Mouse (Mus musculus): ENCODE data around the gene Gm45233. TPM values are rescaled to one million over a fixed set of nuclear protein-coding genes. Genes with fewer than 3 reads are reported as not detected.

Gm45233 gene
- polyA plus RNA-seq, 1 experiment = not detected

DNA sequence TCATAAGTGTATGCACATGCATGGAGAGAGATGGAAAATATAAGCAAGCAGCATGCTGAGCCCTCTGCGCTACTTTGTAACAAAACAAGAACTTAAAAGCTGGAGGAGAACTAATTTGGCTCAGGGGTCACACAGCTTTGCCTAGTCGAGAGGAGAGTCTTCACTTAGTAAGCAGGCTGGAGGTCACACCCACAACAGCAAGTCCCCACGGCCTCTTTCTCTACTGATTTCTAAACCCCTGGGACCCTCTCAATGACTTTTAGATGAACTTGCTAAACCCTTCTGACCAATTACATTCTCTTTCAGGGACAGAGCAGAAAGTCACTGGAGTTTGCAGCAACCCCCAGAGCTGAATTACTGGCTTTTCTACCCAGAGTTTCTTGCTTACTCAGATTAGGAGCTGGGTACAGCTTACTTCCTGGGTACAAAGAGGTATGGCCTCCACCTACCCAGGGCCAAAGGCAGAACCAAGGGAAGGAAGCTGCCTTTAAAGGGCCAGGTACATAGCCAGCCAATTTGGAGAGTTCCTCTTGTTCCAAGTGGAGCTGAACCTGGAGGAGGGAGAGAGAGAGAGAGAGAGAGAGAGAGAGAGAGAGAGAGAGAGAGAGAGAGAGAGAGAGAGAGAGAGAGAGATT is 19.8 kb upstream of the Gm45233 start:
- TF ChIP-seq TAL1 (IDR thresholded peaks at IDR 0.05; ENCODE audit: low read length) = no peak
- TF ChIP-seq GATA1 (IDR thresholded peaks at IDR 0.05; ENCODE audit: low read length) = no peak
- H3K27me3 ChIP-seq (ENCODE audit: control insufficient read depth) = no peaks in the 10 kb centered on the region
- no peaks in the 10 kb centered on the region for H3K9me3 ChIP-seq (ENCODE audit: control insufficient read depth, low read length)
- no peaks in the 10 kb centered on the region for H3K36me3 ChIP-seq (ENCODE audit: control insufficient read depth)
- no peaks in the 10 kb centered on the region for H3K4me1 ChIP-seq (ENCODE audit: control insufficient read depth)
- no peak overlapping the region for H3K4me3 ChIP-seq (replicated peaks)

- no peak within 1 kb of the TSS for H3K4me3 ChIP-seq (replicated peaks)
- no peaks in the 10 kb centered on the region for H3K27me3 ChIP-seq (ENCODE audit: control insufficient read depth)
- H3K9me3 ChIP-seq (ENCODE audit: control insufficient read depth, low read length) = no peaks in the 10 kb centered on the region
- no peak for TF ChIP-seq GATA1 (IDR thresholded peaks at IDR 0.05; ENCODE audit: low read length)
- TF ChIP-seq TAL1 (IDR thresholded peaks at IDR 0.05; ENCODE audit: low read length) = no peak
- H3K36me3 ChIP-seq (ENCODE audit: control insufficient read depth) = no peaks in the 10 kb centered on the region
- H3K4me1 ChIP-seq (ENCODE audit: control insufficient read depth) = no peaks in the 10 kb centered on the region
Observed at GRCm38 (mm10) chr7:43427406-43427805, 16.5 kb upstream of the Gm45233 start, which contains the start of gene Lim2. Gene Lim2, plus strand, starts transcription at chr7:43427670.

DNA sequence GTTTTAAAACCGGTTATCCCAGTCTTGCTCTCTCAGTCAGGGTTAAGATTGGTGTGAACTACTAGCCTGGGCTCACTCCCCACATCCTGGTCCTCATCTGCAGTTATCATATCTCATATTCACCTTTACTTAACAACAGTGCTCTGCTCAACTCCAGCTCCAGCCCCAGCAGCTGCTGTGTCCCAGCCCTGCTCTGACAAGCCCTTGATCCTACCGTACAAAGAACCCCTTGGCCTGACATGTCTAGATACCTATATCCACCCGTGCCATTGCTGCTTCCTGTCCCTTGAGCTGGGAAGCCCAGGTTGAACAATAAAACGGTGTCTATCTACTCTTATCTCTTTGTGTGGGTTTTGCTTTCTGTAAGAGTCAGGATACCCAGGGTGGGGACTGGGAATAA is 14.4 kb upstream of the Gm45233 start:
- Histone ChIP-seq H3K4me3 (replicated peaks) (no peak overlapping the region), H3K27me3 (ENCODE audit: control insufficient read depth) (no peaks in the 10 kb centered on the region), H3K9me3 (ENCODE audit: control insufficient read depth, low read length) (no peaks in the 10 kb centered on the region), H3K36me3 (ENCODE audit: control insufficient read depth) (no peaks in the 10 kb centered on the region), H3K4me1 (ENCODE audit: control insufficient read depth) (no peaks in the 10 kb centered on the region)
- TF ChIP-seq TAL1 (IDR thresholded peaks at IDR 0.05; ENCODE audit: low read length) (no peak), GATA1 (IDR thresholded peaks at IDR 0.05; ENCODE audit: low read length) (no peak)

DNA sequence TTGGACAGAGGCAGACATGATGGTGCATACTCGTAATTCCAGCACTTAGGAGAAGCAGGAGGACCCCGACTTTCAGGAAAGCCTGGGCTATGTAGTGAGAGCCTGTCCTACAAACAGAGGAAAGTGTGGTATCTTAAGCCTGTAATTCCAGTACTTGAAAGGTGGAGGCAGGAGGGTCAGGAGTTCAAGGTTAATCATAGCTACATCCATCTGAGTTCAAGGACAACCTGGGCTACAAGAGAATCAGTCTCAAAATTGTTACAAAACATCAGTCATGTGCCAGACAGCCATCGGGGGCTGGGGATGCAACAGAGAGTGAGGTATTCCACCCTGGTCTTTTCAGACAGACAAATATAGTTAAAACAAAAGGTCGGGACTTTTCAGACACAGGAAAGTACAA is 11.0 kb upstream of the Gm45233 start:
- H3K4me1 ChIP-seq (ENCODE audit: control insufficient read depth) = peaks cover 4% of the 10 kb centered on the region
- no peaks in the 10 kb centered on the region for H3K9me3 ChIP-seq (ENCODE audit: control insufficient read depth, low read length)
- no peaks in the 10 kb centered on the region for H3K36me3 ChIP-seq (ENCODE audit: control insufficient read depth)
- H3K4me3 ChIP-seq (replicated peaks) = no peak overlapping the region
- TF ChIP-seq GATA1 (IDR thresholded peaks at IDR 0.05; ENCODE audit: low read length) = no peak
- TF ChIP-seq TAL1 (IDR thresholded peaks at IDR 0.05; ENCODE audit: low read length) = no peak
- H3K27me3 ChIP-seq (ENCODE audit: control insufficient read depth) = no peaks in the 10 kb centered on the region

- H3K4me3 ChIP-seq (replicated peaks) = no peak overlapping the region
- H3K36me3 ChIP-seq (ENCODE audit: control insufficient read depth) = no peaks in the 10 kb centered on the region
- H3K27me3 ChIP-seq (ENCODE audit: control insufficient read depth) = no peaks in the 10 kb centered on the region
- TF ChIP-seq GATA1 (IDR thresholded peaks at IDR 0.05; ENCODE audit: low read length) = no peak
- TF ChIP-seq TAL1 (IDR thresholded peaks at IDR 0.05; ENCODE audit: low read length) = no peak
- no peaks in the 10 kb centered on the region for H3K9me3 ChIP-seq (ENCODE audit: control insufficient read depth, low read length)
- peaks cover 4% of the 10 kb centered on the region for H3K4me1 ChIP-seq (ENCODE audit: control insufficient read depth)
Observed at GRCm38 (mm10) chr7:43434676-43435075, 9.3 kb upstream of the Gm45233 start.

GRCm38 (mm10) chr7:43436341-43437255 is 7.3 kb upstream of the Gm45233 start, which contains the start of gene Nkg7:
Gene Nkg7, plus strand, starts transcription at chr7:43437073.
- Histone ChIP-seq H3K27me3 (ENCODE audit: control insufficient read depth) (no peaks in the 10 kb centered on the region), H3K9me3 (ENCODE audit: control insufficient read depth, low read length) (no peaks in the 10 kb centered on the region), H3K4me1 (ENCODE audit: control insufficient read depth) (peaks cover 4% of the 10 kb centered on the region), H3K4me3 (replicated peaks) (no peak within 1 kb of the TSS), H3K36me3 (ENCODE audit: control insufficient read depth) (no peaks in the 10 kb centered on the region)
- no peak for TF ChIP-seq GATA1 (IDR thresholded peaks at IDR 0.05; ENCODE audit: low read length)
- TF ChIP-seq TAL1 (IDR thresholded peaks at IDR 0.05; ENCODE audit: low read length) = no peak

DNA sequence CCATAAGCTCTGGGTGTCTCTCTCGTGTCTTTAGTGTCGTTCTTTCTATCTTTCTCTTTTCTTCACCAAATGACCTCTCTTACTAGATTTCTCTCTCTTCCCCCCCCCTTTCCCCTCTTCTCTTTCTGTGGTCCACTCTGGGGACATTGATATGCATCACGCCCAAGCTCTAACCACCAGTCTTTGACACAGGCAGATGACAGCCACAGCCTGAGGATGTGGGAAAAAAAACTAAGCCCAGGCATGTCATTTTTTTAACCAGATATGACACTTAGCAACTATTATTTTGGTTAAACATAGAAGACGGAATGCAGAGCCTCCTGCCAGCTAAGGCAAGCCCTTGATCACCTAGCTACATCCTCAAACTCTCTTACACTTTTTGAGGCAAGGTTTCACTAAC is 5.3 kb upstream of the Gm45233 start:
- no peak overlapping the region for H3K4me3 ChIP-seq (replicated peaks)
- no peaks in the 10 kb centered on the region for H3K36me3 ChIP-seq (ENCODE audit: control insufficient read depth)
- H3K4me1 ChIP-seq (ENCODE audit: control insufficient read depth) = peaks cover 20% of the 10 kb centered on the region
- no peak for TF ChIP-seq TAL1 (IDR thresholded peaks at IDR 0.05; ENCODE audit: low read length)
- TF ChIP-seq GATA1 (IDR thresholded peaks at IDR 0.05; ENCODE audit: low read length) = no peak
- no peaks in the 10 kb centered on the region for H3K9me3 ChIP-seq (ENCODE audit: control insufficient read depth, low read length)
- no peaks in the 10 kb centered on the region for H3K27me3 ChIP-seq (ENCODE audit: control insufficient read depth)

GRCm38 (mm10) chr7:43440482-43440881 is 3.4 kb upstream of the Gm45233 start, which contains the start of gene Cldnd2:
Gene Cldnd2, plus strand, starts transcription at chr7:43440782.
- H3K27me3 ChIP-seq (ENCODE audit: control insufficient read depth) = no peaks in the 10 kb centered on the region
- TF ChIP-seq TAL1 (IDR thresholded peaks at IDR 0.05; ENCODE audit: low read length) = no peak
- no peak for TF ChIP-seq GATA1 (IDR thresholded peaks at IDR 0.05; ENCODE audit: low read length)
- no peaks in the 10 kb centered on the region for H3K36me3 ChIP-seq (ENCODE audit: control insufficient read depth)
- H3K9me3 ChIP-seq (ENCODE audit: control insufficient read depth, low read length) = no peaks in the 10 kb centered on the region
- H3K4me1 ChIP-seq (ENCODE audit: control insufficient read depth) = peaks cover 31% of the 10 kb centered on the region
- no peak within 1 kb of the TSS for H3K4me3 ChIP-seq (replicated peaks)

DNA sequence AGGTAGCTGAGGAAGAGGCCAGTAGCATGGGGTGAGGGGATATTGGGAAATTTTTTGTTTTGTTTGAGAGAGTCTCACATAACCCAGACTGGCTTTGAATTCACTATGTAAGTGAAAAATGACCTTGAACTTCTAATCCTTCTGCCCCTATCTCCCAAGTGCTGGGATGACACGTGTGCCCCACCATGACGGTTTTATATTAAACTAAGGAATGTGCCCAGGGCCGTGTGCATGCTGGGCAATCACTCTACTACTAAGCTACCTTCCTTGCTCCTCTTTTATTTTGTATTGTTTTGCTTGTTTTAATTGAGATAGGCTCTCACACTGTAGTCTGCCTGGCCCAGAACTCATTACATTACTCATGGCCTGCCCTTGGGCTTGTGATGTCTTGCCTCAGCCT is 2.9 kb upstream of the Gm45233 start:
- H3K27me3 ChIP-seq (ENCODE audit: control insufficient read depth) = no peaks in the 10 kb centered on the region
- H3K36me3 ChIP-seq (ENCODE audit: control insufficient read depth) = no peaks in the 10 kb centered on the region
- no peaks in the 10 kb centered on the region for H3K9me3 ChIP-seq (ENCODE audit: control insufficient read depth, low read length)
- H3K4me1 ChIP-seq (ENCODE audit: control insufficient read depth) = peaks cover 34% of the 10 kb centered on the region
- TF ChIP-seq TAL1 (IDR thresholded peaks at IDR 0.05; ENCODE audit: low read length) (no peak), GATA1 (IDR thresholded peaks at IDR 0.05; ENCODE audit: low read length) (no peak)
- no peak overlapping the region for H3K4me3 ChIP-seq (replicated peaks)

All from erythroblast, embryonic 14.5 days (primary cell).